12 mouse cellular contexts compared by ENCODE assay signal in genomic region chr3:154385831-154386312, GRCm38 (mm10). TPM values are rescaled to one million over a fixed set of nuclear protein-coding genes. Genes with fewer than 3 reads are reported as not detected.
DNase-seq lines count a peak whose midpoint lies in the region; ATAC-seq and TF ChIP-seq lines count a peak whose summit lies in the region.
"Had no signal": no experiment of that assay in that cellular context is flagged by ENCODE, and none has a peak within 500 bp of the region (broad histone marks: within the 10 kb centered on the region; RNA-seq: fewer than 3 reads in every experiment).

No protein-coding gene starts in this region.

- H3K9ac ChIP-seq in limb, embryonic 11.5 days (ENCODE audit: low read length): no peak overlapping the region
- no peak overlapping the region for H3K9ac ChIP-seq in embryonic facial prominence, embryonic 11.5 days (replicated peaks; ENCODE audit: low read length)
- H3K9ac ChIP-seq in hindbrain, embryonic 13.5 days: no peak overlapping the region
- H3K9ac ChIP-seq: embryonic facial prominence, embryonic 15.5 days had no signal

- H3K4me1 ChIP-seq in limb, embryonic 11.5 days (ENCODE audit: control insufficient read depth, insufficient read depth, low read length): peaks cover 3% of the 10 kb centered on the region; the same call in 1 of the 2 replicates
- peaks cover 8% of the 10 kb centered on the region for H3K4me1 ChIP-seq in limb, embryonic 10.5 days
- H3K4me1 ChIP-seq in embryonic facial prominence, embryonic 11.5 days (ENCODE audit: control insufficient read depth, insufficient read depth, low read length): peaks cover 3% of the 10 kb centered on the region; the same call in 1 of the 2 replicates
- peaks cover 28% of the 10 kb centered on the region for H3K4me1 ChIP-seq in hindbrain, embryonic 13.5 days (replicated peaks)

- peak; percentile 21 for DNase-seq in limb, embryonic 11.5 days (ENCODE audit: low spot score)
- no peak for DNase-seq in limb, embryonic 10.5 days (ENCODE audit: low spot score)
- DNase-seq in embryonic facial prominence, embryonic 11.5 days (ENCODE audit: low spot score): peak; percentile 81
- no peak for DNase-seq in adrenal gland, postnatal 14 days
- no peak for DNase-seq in gastrocnemius, adult 18-20 months (ENCODE audit: low spot score)
- DNase-seq in left cerebral cortex, adult 8-10 months (ENCODE audit: low spot score in 2 of 2): no peak
- DNase-seq: heart, postnatal 36 days; kidney, postnatal 14 days had no signal

- WGBS in limb, embryonic 11.5 days: 19% methylated on average over 10 of the region's 10 CpGs
- WGBS in limb, embryonic 10.5 days: 23% methylated on average over 10 of the region's 10 CpGs
- WGBS in embryonic facial prominence, embryonic 11.5 days: 6% methylated on average over 10 of the region's 10 CpGs
- WGBS in hindbrain, embryonic 13.5 days: 4% methylated on average over 10 of the region's 10 CpGs

- TF ChIP-seq POLR2A in myocyte (IDR thresholded peaks at IDR 0.05; ENCODE audit: insufficient read length, low read depth): no peak

- H3K4me3 ChIP-seq in limb, embryonic 11.5 days (ENCODE audit: low read depth, low read length): no peak overlapping the region
- H3K4me3 ChIP-seq in limb, embryonic 10.5 days: no peak overlapping the region
- H3K4me3 ChIP-seq in embryonic facial prominence, embryonic 11.5 days (ENCODE audit: low read depth, low read length): no peak overlapping the region
- H3K4me3 ChIP-seq in hindbrain, embryonic 13.5 days: no peak overlapping the region
- no peak overlapping the region for H3K4me3 ChIP-seq in myocyte
- H3K4me3 ChIP-seq: embryonic facial prominence, embryonic 15.5 days had no signal

- H3K27me3 ChIP-seq in limb, embryonic 11.5 days (ENCODE audit: control insufficient read depth, insufficient read depth, low read length): no peaks in the 10 kb centered on the region
- 0 out of 2 replicates have a peak, but pooled peaks cover 6% of the 10 kb centered on the region for H3K27me3 ChIP-seq in limb, embryonic 10.5 days (ENCODE audit: low read depth, poor library complexity, severe bottlenecking)
- no peaks in the 10 kb centered on the region; the same call in 1 of the 2 replicates for H3K27me3 ChIP-seq in embryonic facial prominence, embryonic 11.5 days (ENCODE audit: control insufficient read depth, insufficient read depth, low read length)
- H3K27me3 ChIP-seq in hindbrain, embryonic 13.5 days: peaks cover 8% of the 10 kb centered on the region; the same call in 1 of the 2 replicates
- no peaks in the 10 kb centered on the region for H3K27me3 ChIP-seq in myocyte (ENCODE audit: control insufficient read depth, insufficient read depth, insufficient read length)

- no peaks in the 10 kb centered on the region for H3K36me3 ChIP-seq in limb, embryonic 11.5 days (ENCODE audit: control insufficient read depth, insufficient read depth, low read length)
- H3K36me3 ChIP-seq in limb, embryonic 10.5 days: no peaks in the 10 kb centered on the region
- no peaks in the 10 kb centered on the region for H3K36me3 ChIP-seq in embryonic facial prominence, embryonic 11.5 days (replicated peaks; ENCODE audit: control insufficient read depth, insufficient read depth, low read depth, low read length)
- H3K36me3 ChIP-seq in hindbrain, embryonic 13.5 days: no peaks in the 10 kb centered on the region
- H3K36me3 ChIP-seq in myocyte (ENCODE audit: control insufficient read depth, insufficient read depth): no peaks in the 10 kb centered on the region
- H3K36me3 ChIP-seq: embryonic facial prominence, embryonic 15.5 days had no signal

- H3K4me2 ChIP-seq in limb, embryonic 11.5 days (ENCODE audit: low read depth, severe bottlenecking): no peak overlapping the region
- no peak overlapping the region for H3K4me2 ChIP-seq in embryonic facial prominence, embryonic 11.5 days (ENCODE audit: low read depth, low read length)
- H3K4me2 ChIP-seq in hindbrain, embryonic 13.5 days: peak overlapping the region; percentile 5; the same call in 1 of the 2 replicates
- peak overlapping the region; percentile 2 for H3K4me2 ChIP-seq in myocyte (ENCODE audit: low read depth)
- H3K4me2 ChIP-seq: embryonic facial prominence, embryonic 15.5 days had no signal

- H3K9me3 ChIP-seq in limb, embryonic 11.5 days (ENCODE audit: control insufficient read depth, low read length): no peaks in the 10 kb centered on the region
- H3K9me3 ChIP-seq in limb, embryonic 10.5 days (replicated peaks): no peaks in the 10 kb centered on the region
- no peaks in the 10 kb centered on the region for H3K9me3 ChIP-seq in embryonic facial prominence, embryonic 11.5 days (replicated peaks; ENCODE audit: control insufficient read depth, low read length)
- no peaks in the 10 kb centered on the region for H3K9me3 ChIP-seq in hindbrain, embryonic 13.5 days
- H3K9me3 ChIP-seq: embryonic facial prominence, embryonic 15.5 days had no signal

- no peak overlapping the region for H3ac ChIP-seq in myocyte (ENCODE audit: control insufficient read depth, insufficient read length)

- ATAC-seq in limb, embryonic 11.5 days (ENCODE audit: insufficient number of reproducible peaks, low FRiP score, low TSS enrichment, low read depth): no peak
- ATAC-seq in embryonic facial prominence, embryonic 11.5 days (replicated peaks; ENCODE audit: insufficient number of reproducible peaks, low FRiP score, low TSS enrichment, low read depth): 0 out of 2 replicates have a peak, but pooled peaks have one; percentile 39
- ATAC-seq in hindbrain, embryonic 13.5 days (ENCODE audit: low FRiP score): peak; percentile 58

- H3K79me2 ChIP-seq in myocyte (ENCODE audit: control insufficient read depth, insufficient read depth): no peaks in the 10 kb centered on the region

- no peak overlapping the region for H3K27ac ChIP-seq in limb, embryonic 11.5 days (replicated peaks; ENCODE audit: low read depth, low read length)
- no peak overlapping the region for H3K27ac ChIP-seq in limb, embryonic 10.5 days
- no peak overlapping the region for H3K27ac ChIP-seq in embryonic facial prominence, embryonic 11.5 days (replicated peaks; ENCODE audit: low read depth, low read length)
- H3K27ac ChIP-seq in hindbrain, embryonic 13.5 days: no peak overlapping the region
- H3K27ac ChIP-seq: embryonic facial prominence, embryonic 15.5 days had no signal

TF ChIP-seq in myocyte, 11 proteins besides CTCF, POLR2A, EP300 and RAD21:
- no peak for TF ChIP-seq MYOD1 (IDR thresholded peaks at IDR 0.05; ENCODE audit: control insufficient read depth in 1 of 3, insufficient read length in 2 of 3, low read depth in 2 of 3)
- TF ChIP-seq CEBPB (IDR thresholded peaks at IDR 0.05; ENCODE audit: insufficient read depth, poor library complexity, severe bottlenecking): no peak
- TF ChIP-seq E2F4 (IDR thresholded peaks at IDR 0.05; ENCODE audit: insufficient read depth): no peak
- TF ChIP-seq POLR2AphosphoS2 (IDR thresholded peaks at IDR 0.05; ENCODE audit: insufficient read length, low read depth): no peak
- no peak for TF ChIP-seq MYOG (IDR thresholded peaks at IDR 0.05; ENCODE audit: control insufficient read depth in 1 of 3, insufficient read depth in 1 of 3, insufficient read length in 2 of 3, low read depth in 2 of 3)
- TF ChIP-seq MAX (IDR thresholded peaks at IDR 0.05; ENCODE audit: low read depth): no peak

RNA-seq across cellular contexts. Expression of gene Lhx8, which starts 55.4 kb away (rescaled TPM):
- 0.21 and 0.28 TPM in 2 replicates for polyA plus RNA-seq in limb, embryonic 11.5 days (2014; fragmentation: Nextera tagmentation; extraction: Ambion mirVana)
- polyA plus RNA-seq in limb, embryonic 10.5 days (2016; fragmentation: Nextera tagmentation; extraction: Ambion mirVana): 2.6 TPM in 1 of 2 replicates, not detected in the other
- 55.2 and 73.1 TPM in 2 replicates for polyA plus RNA-seq in embryonic facial prominence, embryonic 11.5 days (2014; fragmentation: Nextera tagmentation; extraction: Ambion mirVana)
- polyA plus RNA-seq in hindbrain, embryonic 13.5 days (2015; fragmentation: Nextera tagmentation; extraction: Ambion mirVana): 0.26 and 0.32 TPM in 2 replicates
- polyA plus RNA-seq in myocyte (2012; fragmentation: generic; extraction: Trizol): not detected
- 0.63 and 2.0 TPM in 2 replicates for total RNA-seq in adrenal gland, postnatal 14 days (2021)
- not detected for total RNA-seq in gastrocnemius, adult 18-20 months (2021)
- total RNA-seq in left cerebral cortex, adult 8-10 months (2022): 1 to 10 TPM; 2.5 to 5.8 (median 4.7) TPM
- total RNA-seq: heart, postnatal 36 days had no signal
- polyA plus RNA-seq: liver, embryonic 16.5 days had no signal

Comparison
In these comparisons a context has a peak if more than half of its experiments do, and no peak if none do; other contexts are left out.
1. DNase-seq: peak in limb, embryonic 11.5 days (single experiment) and embryonic facial prominence, embryonic 11.5 days (single experiment); none in limb, embryonic 10.5 days (single experiment), adrenal gland, postnatal 14 days (single experiment), gastrocnemius, adult 18-20 months (single experiment) and left cerebral cortex, adult 8-10 months (0 of 2).
2. H3K4me2 ChIP-seq: peak in hindbrain, embryonic 13.5 days (single experiment) and myocyte (single experiment); none in limb, embryonic 11.5 days (single experiment) and embryonic facial prominence, embryonic 11.5 days (single experiment).
3. RNA of gene Lhx8, which starts 55.4 kb away (polyA plus RNA-seq): 55.2 to 73.1 TPM in embryonic facial prominence, embryonic 11.5 days; 0.21 to 0.28 TPM in limb, embryonic 11.5 days, 0.26 to 0.32 TPM in hindbrain, embryonic 13.5 days, 2.6 TPM in limb, embryonic 10.5 days and not detected in myocyte (single experiment); every median in the first group is over 10 times any median in the second.